Mouse (Mus musculus) E14TG2a.4 (cell line): ENCODE data around the gene Tmed1.
A peak's percentile ranks its signal among the peaks of the same experiment; 100 is the strongest.

Experiments
- H3K27me3 ChIP-seq: 2 replicates; pipeline ENCODE4 v1.6.1; 2014; ENCODE audit warnings: low read length, control low read depth; ENCODE audit not compliant: insufficient read depth
- H3K36me3 ChIP-seq: 2 replicates; pipeline ENCODE4 v1.6.1; 2014; ENCODE audit warnings: low read length, control low read depth; ENCODE audit not compliant: insufficient read depth
- H3K4me1 ChIP-seq: replicated peaks from 2 replicates; pipeline ENCODE4 v1.6.1; 2014; ENCODE audit warnings: low read depth, low read length, control low read depth
- H3K4me3 ChIP-seq: replicated peaks from 2 replicates; pipeline ENCODE4 v1.5.1; 2014; ENCODE audit warnings: mild to moderate bottlenecking, low read length
- H3K9me3 ChIP-seq: 2 replicates; pipeline ENCODE4 v1.6.1; 2014; ENCODE audit warnings: low read length, control low read depth
- CTCF ChIP-seq: conservative IDR thresholded peaks from 2 replicates; pipeline ENCODE4 v1.5.1; 2014; ENCODE audit warnings: low read length
- NANOG ChIP-seq: IDR thresholded peaks from 2 replicates; pipeline ENCODE4 v1.6.1; 2014; ENCODE audit warnings: borderline replicate concordance, low read length, mixed read lengths
- POU5F1 ChIP-seq: IDR thresholded peaks from 2 replicates; pipeline ENCODE4 v1.6.1; 2014; ENCODE audit warnings: low read length, borderline replicate concordance

Gene Tmed1

DNA sequence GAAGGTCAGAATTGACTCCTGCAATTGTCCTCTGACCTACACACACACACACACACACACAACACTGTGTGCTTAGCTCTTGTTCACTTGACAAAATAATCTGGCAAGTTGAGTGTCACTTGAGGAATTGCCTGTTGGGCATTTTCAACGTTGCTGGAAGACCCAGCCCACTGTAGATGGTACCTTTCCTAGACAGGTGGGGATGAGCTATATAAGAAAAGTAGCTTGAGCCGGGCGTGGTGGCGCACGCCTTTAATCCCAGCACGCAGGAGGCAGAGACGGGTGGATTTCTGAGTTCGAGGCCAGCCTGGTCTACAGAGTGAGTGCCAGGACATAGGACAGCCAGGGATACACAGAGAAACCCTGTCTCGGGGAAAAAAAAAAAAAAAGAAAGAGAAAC is 1.0 kb upstream of the Tmed1 start:
- TF ChIP-seq NANOG: no peak
- no peak for TF ChIP-seq POU5F1

DNA sequence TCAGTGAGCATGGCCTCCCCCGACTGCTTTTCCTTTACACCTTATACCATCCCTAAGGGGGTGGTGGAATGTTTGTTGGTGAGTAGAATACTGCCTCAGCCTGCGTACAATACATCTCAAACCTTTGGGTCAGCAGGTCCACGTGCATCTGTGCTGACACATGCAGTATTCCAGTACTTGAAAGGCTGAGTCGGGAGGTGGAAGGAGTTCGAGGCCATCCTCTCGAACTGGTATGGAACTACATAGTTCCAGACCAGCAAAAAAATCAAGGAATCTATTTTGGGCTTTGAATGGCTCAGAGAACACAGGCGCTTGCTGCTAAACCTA is 600 bp upstream of the Tmed1 start:
- H3K4me3 ChIP-seq: peak overlapping the region; percentile 93
- H3K36me3 ChIP-seq: peaks cover 36% of the 10 kb centered on the region
- H3K27me3 ChIP-seq: no peaks in the 10 kb centered on the region
- H3K9me3 ChIP-seq: peaks cover 8% of the 10 kb centered on the region
- TF ChIP-seq POU5F1: no peak
- TF ChIP-seq NANOG: no peak
- TF ChIP-seq CTCF: no peak
- peaks cover 62% of the 10 kb centered on the region for H3K4me1 ChIP-seq

More for the DNA sequence above, 1.0 kb upstream of the Tmed1 start:
- Histone ChIP-seq H3K27me3 (no peaks in the 10 kb centered on the region), H3K9me3 (peaks cover 8% of the 10 kb centered on the region), H3K4me3 (peak overlapping the region; percentile 93), H3K36me3 (peaks cover 32% of the 10 kb centered on the region), H3K4me1 (peaks cover 62% of the 10 kb centered on the region)

DNA sequence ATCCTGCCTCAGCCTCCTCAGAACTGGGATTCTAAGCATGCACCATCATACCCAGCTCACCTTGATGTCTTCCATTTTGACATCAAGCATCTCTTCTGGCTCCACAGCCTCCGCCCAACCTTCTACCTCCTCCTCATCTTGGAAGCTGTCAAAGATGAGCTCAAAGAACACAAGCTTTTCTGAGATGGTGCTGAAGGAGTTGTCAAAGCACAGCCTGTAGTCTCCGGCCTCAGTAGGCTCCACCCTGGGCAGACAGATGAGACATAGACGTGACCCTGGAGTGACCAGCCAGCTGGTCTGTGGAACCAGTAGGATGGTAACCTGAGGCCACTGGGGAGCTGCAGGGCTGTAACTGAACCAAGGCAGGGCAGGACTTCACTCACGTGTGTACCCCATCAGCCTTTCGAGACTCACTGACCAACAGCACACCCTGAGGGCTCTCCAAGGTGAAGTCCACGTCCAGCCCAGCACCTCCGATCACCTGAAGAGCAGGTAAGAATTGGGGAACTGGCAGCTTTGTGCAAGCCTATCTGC is 1.1 kb downstream of the Tmed1 start:
- Histone ChIP-seq H3K36me3 (peaks cover 54% of the 10 kb centered on the region), H3K9me3 (peaks cover 8% of the 10 kb centered on the region), H3K27me3 (no peaks in the 10 kb centered on the region), H3K4me1 (peaks cover 53% of the 10 kb centered on the region), H3K4me3 (peak overlapping the region; percentile 93)
- TF ChIP-seq NANOG (no peak), POU5F1 (no peak), CTCF (no peak)

DNA sequence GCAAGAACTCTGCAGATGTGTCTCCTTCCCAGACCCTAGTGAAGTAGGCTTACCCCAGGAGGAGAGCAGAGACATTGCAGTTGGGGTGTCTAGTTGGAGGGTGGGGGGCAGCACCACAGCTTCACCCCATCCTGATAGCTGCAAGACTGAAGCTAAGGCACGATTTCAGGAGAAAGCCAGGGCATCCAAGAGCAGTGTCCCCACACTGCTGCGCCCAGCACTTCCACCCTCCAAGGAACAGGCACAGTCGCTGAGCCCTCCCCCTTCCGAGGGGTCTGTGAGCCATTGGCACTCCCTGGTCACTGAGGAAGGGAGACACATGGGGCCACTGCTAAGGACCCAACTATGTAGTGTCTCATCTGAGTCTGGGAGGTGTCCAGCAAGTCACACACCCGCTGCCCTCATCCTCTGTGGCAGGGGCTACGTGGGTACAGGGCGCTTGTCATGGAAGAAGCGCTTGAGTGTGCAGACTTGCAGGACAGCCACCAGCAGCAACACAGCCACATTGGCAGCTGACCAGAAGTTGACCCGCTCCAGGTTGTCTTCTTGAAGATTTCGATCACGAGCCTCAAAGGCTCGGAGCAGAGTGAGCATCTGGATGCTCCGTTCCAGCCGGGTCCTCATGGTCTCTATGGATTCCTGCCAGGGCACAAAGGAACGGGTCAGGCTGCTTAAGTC is 2.2 kb downstream of the Tmed1 start:
- Histone ChIP-seq H3K4me3 (0 out of 2 replicates have a peak overlapping the region, but pooled peaks have one; percentile 13), H3K4me1 (peaks cover 53% of the 10 kb centered on the region), H3K9me3 (no peaks in the 10 kb centered on the region), H3K36me3 (peaks cover 62% of the 10 kb centered on the region), H3K27me3 (no peaks in the 10 kb centered on the region)
- TF ChIP-seq NANOG (no peak), CTCF (no peak)

DNA sequence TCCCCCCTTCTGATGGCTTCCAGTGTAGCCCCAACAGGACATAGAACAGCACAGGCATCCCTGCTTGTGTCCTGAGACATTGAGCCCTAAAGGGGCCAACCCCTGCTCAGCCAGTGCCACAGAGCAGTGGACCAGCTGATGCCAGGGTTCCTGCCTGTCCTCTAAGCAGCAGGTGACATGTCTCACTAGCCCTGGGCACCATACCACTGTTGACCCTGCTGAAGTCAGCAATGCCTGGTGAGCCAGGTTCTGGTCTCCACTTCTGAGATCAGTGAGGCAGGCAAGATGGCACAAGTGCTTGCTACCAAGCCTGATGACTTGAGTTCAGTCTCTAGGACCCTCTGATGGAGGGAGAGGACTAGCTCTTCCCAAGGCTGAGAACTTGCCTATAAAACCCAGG is 4.3 kb downstream of the Tmed1 start:
- peaks cover 45% of the 10 kb centered on the region for H3K4me1 ChIP-seq
- H3K4me3 ChIP-seq: no peak overlapping the region
- no peaks in the 10 kb centered on the region for H3K27me3 ChIP-seq
- no peaks in the 10 kb centered on the region for H3K9me3 ChIP-seq
- TF ChIP-seq POU5F1: no peak
- TF ChIP-seq CTCF: no peak
- no peak for TF ChIP-seq NANOG
- H3K36me3 ChIP-seq: peaks cover 75% of the 10 kb centered on the region

DNA sequence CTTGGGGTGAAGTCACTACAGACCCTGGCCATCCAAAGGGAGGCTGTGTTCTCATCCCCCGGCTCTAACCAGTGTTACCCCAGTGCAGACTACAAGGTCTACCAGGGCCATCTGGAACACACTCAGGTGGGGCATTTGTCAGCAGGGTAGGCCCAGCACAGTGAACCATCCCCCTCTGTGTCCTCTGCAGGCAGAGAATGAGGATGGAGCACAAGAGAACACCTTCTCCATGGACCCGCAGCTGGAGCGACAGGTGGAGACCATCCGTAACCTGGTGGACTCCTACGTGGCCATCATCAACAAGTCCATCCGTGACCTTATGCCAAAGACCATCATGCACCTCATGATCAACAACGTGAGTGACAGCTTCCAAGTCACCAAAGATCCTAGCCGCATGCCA is 6.7 kb downstream of the Tmed1 start:
- Histone ChIP-seq H3K27me3 (no peaks in the 10 kb centered on the region), H3K9me3 (no peaks in the 10 kb centered on the region), H3K4me1 (peaks cover 31% of the 10 kb centered on the region), H3K36me3 (peaks cover 85% of the 10 kb centered on the region), H3K4me3 (no peak overlapping the region)
- TF ChIP-seq NANOG (no peak), CTCF (no peak), POU5F1 (no peak)

DNA sequence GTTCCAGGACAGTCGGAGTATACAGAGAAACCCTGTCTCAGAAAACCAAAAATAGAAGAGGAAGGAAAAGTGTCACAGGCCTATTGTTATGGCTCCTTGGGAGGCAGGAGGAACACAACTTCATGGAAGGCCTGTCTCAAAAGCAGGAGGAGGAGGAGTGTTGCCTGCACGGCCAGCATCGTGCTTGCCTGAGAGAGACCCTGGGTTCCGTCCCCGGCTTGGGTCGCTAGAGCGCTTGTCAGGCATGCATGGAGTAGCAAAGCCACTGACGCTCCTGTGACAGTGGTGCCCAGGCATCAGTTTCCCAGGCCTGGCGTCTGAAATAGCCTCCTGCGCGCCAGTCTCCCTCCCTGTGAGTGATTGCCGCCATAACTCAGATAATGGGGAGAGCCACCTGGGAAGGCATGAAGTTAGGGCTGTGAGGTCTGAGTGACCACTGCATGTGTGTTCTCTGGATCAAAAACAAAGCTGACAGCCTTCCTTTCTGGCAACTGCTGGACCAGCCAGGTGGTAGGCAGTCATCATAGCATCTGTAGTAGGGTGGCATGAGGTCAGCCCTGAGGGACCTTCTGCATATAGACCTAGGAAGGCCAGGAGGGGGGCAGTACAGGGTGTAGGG is 11.7 kb downstream of the Tmed1 start:
- H3K36me3 ChIP-seq: peaks cover 80% of the 10 kb centered on the region
- H3K9me3 ChIP-seq: no peaks in the 10 kb centered on the region
- TF ChIP-seq NANOG: no peak
- no peak for TF ChIP-seq CTCF
- TF ChIP-seq POU5F1: no peak
- no peaks in the 10 kb centered on the region for H3K27me3 ChIP-seq
- H3K4me1 ChIP-seq: peaks cover 47% of the 10 kb centered on the region
- H3K4me3 ChIP-seq: no peak overlapping the region

DNA sequence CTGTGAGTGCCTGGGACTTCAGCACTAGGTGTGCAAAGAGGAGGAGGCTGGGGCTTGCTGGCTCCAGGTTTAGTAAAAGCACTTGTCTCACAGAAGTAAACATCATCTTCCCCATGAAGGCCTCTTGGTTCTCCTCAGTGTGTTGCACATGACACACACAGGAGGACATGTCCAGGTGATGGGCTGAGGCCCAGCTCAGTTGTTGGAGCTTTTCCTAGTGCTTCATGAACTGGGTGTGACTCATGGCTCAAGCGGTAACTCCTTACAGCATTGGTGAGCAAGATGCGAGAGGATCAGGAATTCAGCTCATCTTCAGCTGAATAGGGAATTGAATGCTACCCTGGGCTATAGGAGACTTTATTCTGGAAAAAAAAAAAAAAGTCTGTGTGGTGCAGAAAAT is 12.4 kb downstream of the Tmed1 start:
- no peaks in the 10 kb centered on the region for H3K9me3 ChIP-seq
- TF ChIP-seq NANOG (no peak), CTCF (no peak), POU5F1 (no peak)
- peaks cover 80% of the 10 kb centered on the region for H3K36me3 ChIP-seq
- H3K27me3 ChIP-seq: no peaks in the 10 kb centered on the region
- peak overlapping the region; percentile 69; the same call in 1 of the 2 replicates for H3K4me3 ChIP-seq
- peaks cover 54% of the 10 kb centered on the region for H3K4me1 ChIP-seq
